Mouse (Mus musculus): ENCODE measurements around the gene Pomp.
"Not testable (repeated sequence)": the region's sequence is repeated elsewhere in the genome, so short reads cannot be mapped to it uniquely, and the experiment has no call there.

Pomp gene

DNA sequence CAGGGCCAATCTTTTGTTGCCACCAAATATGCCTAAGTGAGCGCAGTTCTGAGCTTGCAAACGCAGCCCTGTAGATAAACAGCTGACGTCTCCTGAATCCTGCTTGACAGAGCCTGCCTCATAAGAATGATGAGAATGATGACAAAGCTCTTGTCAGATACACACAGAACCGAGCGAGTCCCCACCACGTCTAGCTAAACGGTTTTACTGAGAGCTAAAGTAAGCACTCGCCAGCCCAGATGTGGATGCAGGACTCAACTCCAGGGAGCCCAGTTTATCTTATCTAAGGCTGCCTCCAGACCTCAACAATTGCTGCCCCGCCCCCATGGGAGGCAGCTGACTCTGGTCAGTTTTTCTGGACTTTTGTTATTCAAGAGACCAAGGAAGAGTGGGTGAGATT is 32.9 kb downstream of the Pomp start:
- H3K36me3 ChIP-seq (ENCODE audit: insufficient read depth, low read length): 0 out of 2 replicates have a peak, but pooled peaks cover 3% of the 10 kb centered on the region

DNA sequence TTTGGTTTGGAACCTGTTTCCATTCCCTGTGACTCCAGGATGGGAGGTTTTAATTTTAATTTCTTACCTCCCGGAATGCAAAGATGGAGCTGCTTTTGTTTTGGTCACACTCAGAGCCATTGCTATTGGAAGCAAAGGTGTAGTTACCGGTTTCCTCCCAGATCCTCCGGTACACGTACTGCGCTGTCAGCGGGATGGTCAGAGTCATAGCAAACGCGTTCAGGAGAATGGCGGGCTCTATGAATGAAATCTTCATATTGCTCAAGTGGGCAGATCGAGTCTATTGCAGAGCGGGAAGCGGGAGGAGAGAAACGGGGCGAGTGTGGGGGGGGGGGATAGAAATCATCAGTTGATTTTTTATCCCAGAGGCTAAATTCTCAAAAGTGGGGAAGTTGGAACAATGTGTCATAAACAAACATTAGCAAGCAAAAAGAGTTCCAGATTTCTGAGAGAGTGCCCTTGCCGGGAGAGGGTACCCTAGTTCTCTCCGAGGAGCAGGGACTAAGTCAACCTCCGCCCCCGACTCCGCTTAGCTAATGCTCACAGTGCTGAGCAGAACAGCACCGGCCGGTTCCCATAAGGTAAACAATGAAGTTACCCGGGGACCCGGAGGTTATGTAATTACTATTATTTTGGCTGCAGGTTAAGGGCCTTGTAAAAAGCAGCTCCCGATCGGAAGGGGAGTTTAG is 33.6 kb downstream of the Pomp start:
- Histone ChIP-seq H3K4me3 (replicated peaks; ENCODE audit: low read length) (peak overlapping the region; percentile 83), H3K36me3 (ENCODE audit: insufficient read depth, low read length) (0 out of 2 replicates have a peak, but pooled peaks cover 3% of the 10 kb centered on the region), H3K4me1 (replicated peaks; ENCODE audit: low read depth, low read length) (peaks cover 70% of the 10 kb centered on the region), H3K27me3 (ENCODE audit: insufficient read depth, low read length) (peaks cover 8% of the 10 kb centered on the region), H3K9me3 (ENCODE audit: low read length) (no peaks in the 10 kb centered on the region)
- TF ChIP-seq POU5F1 (IDR thresholded peaks at IDR 0.05; ENCODE audit: borderline replicate concordance, low read length): no peak
- no peak for TF ChIP-seq NANOG (IDR thresholded peaks at IDR 0.05; ENCODE audit: borderline replicate concordance, low read length)
- no peak; the same call in 1 of the 2 replicates for TF ChIP-seq CTCF (conservative IDR thresholded peaks at IDR 0.05; ENCODE audit: low read length)

More for the DNA sequence above, 32.9 kb downstream of the Pomp start:
- H3K27me3 ChIP-seq (ENCODE audit: insufficient read depth, low read length): peaks cover 8% of the 10 kb centered on the region
- peaks cover 62% of the 10 kb centered on the region for H3K4me1 ChIP-seq (replicated peaks; ENCODE audit: low read depth, low read length)
- TF ChIP-seq POU5F1 (IDR thresholded peaks at IDR 0.05; ENCODE audit: borderline replicate concordance, low read length): no peak
- no peak for TF ChIP-seq NANOG (IDR thresholded peaks at IDR 0.05; ENCODE audit: borderline replicate concordance, low read length)
- TF ChIP-seq CTCF (conservative IDR thresholded peaks at IDR 0.05; ENCODE audit: low read length): no peak
- no peaks in the 10 kb centered on the region for H3K9me3 ChIP-seq (ENCODE audit: low read length)
- peak overlapping the region; percentile 83 for H3K4me3 ChIP-seq (replicated peaks; ENCODE audit: low read length)

DNA sequence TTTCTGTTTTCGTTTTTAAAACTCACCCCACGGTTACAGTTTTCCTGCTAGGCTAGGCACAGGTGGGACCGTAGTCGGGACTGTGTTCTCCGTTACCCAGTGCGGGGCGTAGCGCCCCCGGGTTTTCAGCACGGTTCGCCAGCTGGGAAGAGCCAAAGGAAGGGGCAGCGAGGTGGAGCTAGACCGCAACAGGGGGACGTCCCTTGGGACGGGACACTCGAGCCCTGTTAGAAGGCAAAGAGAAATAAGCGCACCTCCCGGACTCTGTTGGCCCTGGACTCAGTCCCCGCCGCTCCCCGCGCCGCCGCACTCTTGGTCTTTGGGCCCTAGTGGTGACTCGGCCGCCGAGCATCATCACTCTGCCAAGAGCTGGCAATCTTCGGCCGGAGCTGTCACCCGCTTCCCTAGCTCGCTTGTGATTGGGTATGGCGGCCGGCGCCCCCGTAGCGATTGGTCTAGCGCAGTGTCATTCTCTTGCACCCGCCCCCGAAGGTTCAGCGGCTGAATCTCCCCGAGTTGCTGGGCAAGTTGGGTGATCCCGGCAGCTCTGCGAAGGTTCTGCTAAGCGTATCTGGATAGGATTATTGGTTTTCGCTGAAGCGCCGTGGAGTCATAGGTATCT is 34.3 kb downstream of the Pomp start, which contains the start of gene Slc46a3:
Gene Slc46a3 (minus strand): TSS at position 361 of the 622 bp plus-strand sequence.
- no peak for TF ChIP-seq NANOG (IDR thresholded peaks at IDR 0.05; ENCODE audit: borderline replicate concordance, low read length)
- no peak; the same call in 1 of the 2 replicates for TF ChIP-seq CTCF (conservative IDR thresholded peaks at IDR 0.05; ENCODE audit: low read length)
- no peak for TF ChIP-seq POU5F1 (IDR thresholded peaks at IDR 0.05; ENCODE audit: borderline replicate concordance, low read length)
- Histone ChIP-seq H3K36me3 (ENCODE audit: insufficient read depth, low read length) (0 out of 2 replicates have a peak, but pooled peaks cover 3% of the 10 kb centered on the region), H3K27me3 (ENCODE audit: insufficient read depth, low read length) (peaks cover 8% of the 10 kb centered on the region), H3K9me3 (ENCODE audit: low read length) (no peaks in the 10 kb centered on the region), H3K4me3 (replicated peaks; ENCODE audit: low read length) (peak within 1 kb of the TSS; percentile 83), H3K4me1 (replicated peaks; ENCODE audit: low read depth, low read length) (peaks cover 76% of the 10 kb centered on the region)

DNA sequence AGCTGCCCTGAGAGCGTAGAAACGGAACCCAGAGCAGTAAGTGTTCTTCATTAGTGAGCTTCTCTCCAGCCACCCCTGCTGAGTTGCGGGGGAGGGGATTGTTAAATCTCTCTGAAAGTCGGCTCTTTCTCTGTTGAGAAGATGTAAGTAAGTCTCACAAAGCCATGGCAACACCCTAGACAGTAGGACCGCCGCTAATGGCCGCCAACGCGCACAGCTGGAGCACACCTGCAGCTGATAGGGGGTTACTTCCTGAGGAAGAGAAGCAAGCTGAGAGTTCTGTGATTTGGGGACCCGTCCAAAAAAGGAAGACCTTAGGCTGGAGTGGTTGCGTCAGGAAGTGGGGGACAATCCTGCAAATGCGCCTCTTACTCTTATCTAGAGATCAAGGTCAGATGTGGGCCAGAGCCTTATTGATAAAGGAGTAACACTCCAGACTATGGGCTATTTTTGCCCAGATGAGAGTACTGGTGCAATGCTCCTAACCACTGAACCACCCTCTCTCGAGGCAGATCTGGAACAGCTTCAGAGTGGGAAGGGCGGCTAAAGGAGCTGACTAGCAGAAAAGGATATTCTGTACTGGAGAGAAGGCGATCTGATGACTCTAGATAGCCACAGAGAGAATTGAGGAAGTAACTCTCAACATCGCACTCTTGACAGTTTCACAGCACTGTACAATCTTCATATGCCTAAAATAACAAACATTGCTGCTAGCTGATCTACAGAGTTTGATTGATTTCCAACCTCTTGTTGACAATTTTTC is 35.4 kb downstream of the Pomp start:
- peak overlapping the region; percentile 83 for H3K4me3 ChIP-seq (replicated peaks; ENCODE audit: low read length)
- peaks cover 87% of the 10 kb centered on the region for H3K4me1 ChIP-seq (replicated peaks; ENCODE audit: low read depth, low read length)
- 0 out of 2 replicates have a peak, but pooled peaks cover 3% of the 10 kb centered on the region for H3K36me3 ChIP-seq (ENCODE audit: insufficient read depth, low read length)
- H3K9me3 ChIP-seq (ENCODE audit: low read length): no peaks in the 10 kb centered on the region
- TF ChIP-seq POU5F1 (IDR thresholded peaks at IDR 0.05; ENCODE audit: borderline replicate concordance, low read length): no peak
- TF ChIP-seq NANOG (IDR thresholded peaks at IDR 0.05; ENCODE audit: borderline replicate concordance, low read length): no peak
- no peak for TF ChIP-seq CTCF (conservative IDR thresholded peaks at IDR 0.05; ENCODE audit: low read length)
- H3K27me3 ChIP-seq (ENCODE audit: insufficient read depth, low read length): peaks cover 8% of the 10 kb centered on the region

DNA sequence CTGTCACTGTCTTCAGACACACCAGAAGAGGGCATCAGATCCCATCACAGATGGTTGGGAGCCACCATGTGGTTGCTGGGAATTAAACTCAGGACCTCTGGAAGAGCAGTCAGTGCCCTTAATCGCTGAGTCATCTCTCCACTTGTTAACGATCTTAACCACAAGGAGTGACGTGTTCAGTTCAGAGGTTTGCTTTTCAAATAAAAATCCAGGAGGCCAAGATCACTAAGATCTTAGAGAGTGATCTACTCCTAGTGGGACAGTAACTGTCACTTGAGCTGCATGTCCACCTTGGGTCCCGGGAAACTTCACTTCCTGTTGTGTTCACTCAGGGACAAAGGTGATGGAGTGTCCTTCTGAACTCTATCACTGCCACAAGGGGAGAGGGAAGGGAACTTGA is 36.2 kb downstream of the Pomp start:
- peaks cover 87% of the 10 kb centered on the region for H3K4me1 ChIP-seq (replicated peaks; ENCODE audit: low read depth, low read length)
- not testable (repeated sequence) for H3K9me3 ChIP-seq (ENCODE audit: low read length); H3K4me3 ChIP-seq (replicated peaks; ENCODE audit: low read length); H3K36me3 ChIP-seq (ENCODE audit: insufficient read depth, low read length); H3K27me3 ChIP-seq (ENCODE audit: insufficient read depth, low read length)

DNA sequence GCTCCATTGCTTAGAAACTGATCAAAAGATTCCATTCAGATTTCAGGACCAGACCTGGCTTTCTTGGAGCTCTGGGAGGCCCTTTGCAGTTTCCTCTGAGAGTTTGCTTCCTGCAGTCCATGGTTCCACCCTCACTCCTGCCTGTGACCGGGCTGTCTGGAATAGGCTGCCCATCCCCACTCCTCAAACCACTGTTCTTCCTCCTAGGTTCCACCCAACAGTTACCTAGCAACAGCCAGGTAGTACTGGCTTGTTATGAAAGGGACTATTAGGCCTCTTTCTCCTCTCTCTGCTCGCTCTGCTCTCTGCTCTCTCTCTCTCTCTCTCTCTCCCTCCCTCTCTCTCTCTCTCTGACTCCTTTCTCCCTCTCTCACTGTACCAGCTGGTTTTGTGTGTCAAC is 38.0 kb downstream of the Pomp start:
- Histone ChIP-seq H3K36me3 (ENCODE audit: insufficient read depth, low read length) (no peaks in the 10 kb centered on the region), H3K4me3 (replicated peaks; ENCODE audit: low read length) (no peak overlapping the region), H3K27me3 (ENCODE audit: insufficient read depth, low read length) (peaks cover 8% of the 10 kb centered on the region), H3K9me3 (ENCODE audit: low read length) (no peaks in the 10 kb centered on the region), H3K4me1 (replicated peaks; ENCODE audit: low read depth, low read length) (peaks cover 78% of the 10 kb centered on the region)
- no peak for TF ChIP-seq CTCF (conservative IDR thresholded peaks at IDR 0.05; ENCODE audit: low read length)
- no peak for TF ChIP-seq POU5F1 (IDR thresholded peaks at IDR 0.05; ENCODE audit: borderline replicate concordance, low read length)
- no peak for TF ChIP-seq NANOG (IDR thresholded peaks at IDR 0.05; ENCODE audit: borderline replicate concordance, low read length)

DNA sequence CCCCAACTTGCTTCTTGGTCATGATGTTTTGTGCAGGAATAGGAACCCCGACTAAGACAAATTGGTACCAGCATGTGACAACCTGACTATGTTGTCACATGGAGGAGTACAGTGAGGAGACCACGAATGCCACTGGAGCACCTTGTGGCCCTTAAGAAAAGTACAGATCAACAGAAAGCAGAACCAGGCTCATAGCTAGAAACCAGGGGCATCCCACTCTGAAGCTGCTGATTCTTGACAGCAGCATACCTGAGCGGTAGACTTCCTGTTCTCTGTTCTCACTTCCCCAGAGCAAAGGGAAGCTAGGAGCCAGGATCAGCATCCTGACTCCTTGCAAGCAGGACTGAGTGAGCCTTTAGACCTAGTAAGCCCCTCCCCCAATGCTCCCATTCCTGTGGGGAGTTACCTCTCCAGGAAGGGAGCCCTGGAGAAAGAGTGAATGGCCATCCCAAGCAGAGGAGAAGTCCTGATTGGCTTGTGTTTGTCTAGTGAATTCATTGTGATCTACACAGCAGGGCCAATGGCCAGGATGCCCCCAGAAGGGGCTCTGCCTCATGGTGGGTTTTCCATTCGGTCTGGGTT is 38.8 kb downstream of the Pomp start:
- Histone ChIP-seq H3K4me1 (replicated peaks; ENCODE audit: low read depth, low read length) (peaks cover 72% of the 10 kb centered on the region), H3K9me3 (ENCODE audit: low read length) (no peaks in the 10 kb centered on the region), H3K4me3 (replicated peaks; ENCODE audit: low read length) (no peak overlapping the region), H3K27me3 (ENCODE audit: insufficient read depth, low read length) (peaks cover 4% of the 10 kb centered on the region), H3K36me3 (ENCODE audit: insufficient read depth, low read length) (no peaks in the 10 kb centered on the region)
- TF ChIP-seq CTCF (conservative IDR thresholded peaks at IDR 0.05; ENCODE audit: low read length) (no peak), POU5F1 (IDR thresholded peaks at IDR 0.05; ENCODE audit: borderline replicate concordance, low read length) (no peak), NANOG (IDR thresholded peaks at IDR 0.05; ENCODE audit: borderline replicate concordance, low read length) (no peak)

All from E14TG2a.4 (cell line).